Mouse (Mus musculus): ENCODE measurements around the gene Rbm47. TPM values are rescaled to one million over a fixed set of nuclear protein-coding genes. Genes with fewer than 3 reads are reported as not detected.
A peak's percentile ranks its signal among the peaks of the same experiment; 100 is the strongest.

Gene Rbm47
- polyA plus RNA-seq, 1 experiment from 2014 or later: 75.0 TPM

- WGBS: 79% methylated on average over 3 of the region's 3 CpGs
- H3K36me3 ChIP-seq (ENCODE audit: insufficient read depth, low read length): 0 out of 2 replicates have a peak, but pooled peaks cover 4% of the 10 kb centered on the region
- no peak for ATAC-seq (ENCODE audit: low FRiP score, low TSS enrichment)
- no peaks in the 10 kb centered on the region for H3K27me3 ChIP-seq (ENCODE audit: insufficient read depth, low read length)
- peak overlapping the region; percentile 77 for H3K27ac ChIP-seq (ENCODE audit: low read length)
- no peak overlapping the region for H3K4me2 ChIP-seq (replicated peaks; ENCODE audit: low read depth, low read length)
- no peaks in the 10 kb centered on the region for H3K9me3 ChIP-seq (ENCODE audit: low read length)
- peaks cover 30% of the 10 kb centered on the region for H3K4me1 ChIP-seq (ENCODE audit: insufficient read depth, low read length)
- no peak overlapping the region for H3K4me3 ChIP-seq (ENCODE audit: low read length)
- H3K9ac ChIP-seq (replicated peaks; ENCODE audit: low read length): no peak overlapping the region
Observed at GRCm38 (mm10) chr5:66043897-66044296, 129.0 kb downstream of the Rbm47 start.

GRCm38 (mm10) chr5:66042651-66043340 lies 130.1 kb downstream of the Rbm47 start:
- 49% methylated on average over 10 of the region's 10 CpGs for WGBS

GRCm38 (mm10) chr5:66040744-66041279 lies 132.1 kb downstream of the Rbm47 start:
- no peak overlapping the region for H3K4me2 ChIP-seq (replicated peaks; ENCODE audit: low read depth, low read length)
- WGBS: 59% methylated on average over 7 of the region's 7 CpGs
- H3K9ac ChIP-seq (replicated peaks; ENCODE audit: low read length): no peak overlapping the region
- peak; percentile 52; the same call in 1 of the 2 replicates for ATAC-seq (ENCODE audit: low FRiP score, low TSS enrichment)
- no peaks in the 10 kb centered on the region for H3K9me3 ChIP-seq (ENCODE audit: low read length)
- no peaks in the 10 kb centered on the region for H3K27me3 ChIP-seq (ENCODE audit: insufficient read depth, low read length)
- no peak overlapping the region for H3K4me3 ChIP-seq (ENCODE audit: low read length)
- peaks cover 26% of the 10 kb centered on the region for H3K4me1 ChIP-seq (ENCODE audit: insufficient read depth, low read length)
- H3K27ac ChIP-seq (ENCODE audit: low read length): peak overlapping the region; percentile 67
- H3K36me3 ChIP-seq (ENCODE audit: insufficient read depth, low read length): 0 out of 2 replicates have a peak, but pooled peaks cover 4% of the 10 kb centered on the region

More at GRCm38 (mm10) chr5:66042651-66043340, 130.1 kb downstream of the Rbm47 start:
- ATAC-seq (ENCODE audit: low FRiP score, low TSS enrichment): peak; percentile 72
- Histone ChIP-seq H3K27ac (ENCODE audit: low read length) (peak overlapping the region; percentile 89), H3K4me1 (ENCODE audit: insufficient read depth, low read length) (peaks cover 26% of the 10 kb centered on the region), H3K9ac (replicated peaks; ENCODE audit: low read length) (0 out of 2 replicates have a peak overlapping the region, but pooled peaks have one; percentile 32), H3K36me3 (ENCODE audit: insufficient read depth, low read length) (0 out of 2 replicates have a peak, but pooled peaks cover 4% of the 10 kb centered on the region), H3K4me3 (ENCODE audit: low read length) (no peak overlapping the region), H3K9me3 (ENCODE audit: low read length) (no peaks in the 10 kb centered on the region), H3K27me3 (ENCODE audit: insufficient read depth, low read length) (no peaks in the 10 kb centered on the region), H3K4me2 (replicated peaks; ENCODE audit: low read depth, low read length) (peak overlapping the region; percentile 19)

GRCm38 (mm10) chr5:66039813-66040212 lies 133.1 kb downstream of the Rbm47 start:
- H3K4me2 ChIP-seq (replicated peaks; ENCODE audit: low read depth, low read length): no peak overlapping the region
- no peaks in the 10 kb centered on the region for H3K9me3 ChIP-seq (ENCODE audit: low read length)
- no peak overlapping the region for H3K4me3 ChIP-seq (ENCODE audit: low read length)
- H3K9ac ChIP-seq (replicated peaks; ENCODE audit: low read length): no peak overlapping the region
- H3K36me3 ChIP-seq (ENCODE audit: insufficient read depth, low read length): no peaks in the 10 kb centered on the region
- no peak for ATAC-seq (ENCODE audit: low FRiP score, low TSS enrichment)
- WGBS: 87% methylated on average over 2 of the region's 2 CpGs
- no peak overlapping the region for H3K27ac ChIP-seq (ENCODE audit: low read length)
- no peaks in the 10 kb centered on the region for H3K27me3 ChIP-seq (ENCODE audit: insufficient read depth, low read length)
- peaks cover 29% of the 10 kb centered on the region for H3K4me1 ChIP-seq (ENCODE audit: insufficient read depth, low read length)

- Histone ChIP-seq H3K36me3 (ENCODE audit: insufficient read depth, low read length) (no peaks in the 10 kb centered on the region), H3K4me3 (ENCODE audit: low read length) (no peak overlapping the region), H3K9me3 (ENCODE audit: low read length) (no peaks in the 10 kb centered on the region), H3K4me2 (replicated peaks; ENCODE audit: low read depth, low read length) (no peak overlapping the region), H3K27ac (ENCODE audit: low read length) (no peak overlapping the region), H3K27me3 (ENCODE audit: insufficient read depth, low read length) (no peaks in the 10 kb centered on the region), H3K4me1 (ENCODE audit: insufficient read depth, low read length) (peaks cover 32% of the 10 kb centered on the region), H3K9ac (replicated peaks; ENCODE audit: low read length) (no peak overlapping the region)
- ATAC-seq (ENCODE audit: low FRiP score, low TSS enrichment): no peak
- WGBS: 76% methylated on average over 6 of the region's 6 CpGs
Observed at GRCm38 (mm10) chr5:66037066-66037465, 135.9 kb downstream of the Rbm47 start.

- no peak overlapping the region for H3K4me3 ChIP-seq (ENCODE audit: low read length)
- no peaks in the 10 kb centered on the region for H3K9me3 ChIP-seq (ENCODE audit: low read length)
- peaks cover 32% of the 10 kb centered on the region for H3K4me1 ChIP-seq (ENCODE audit: insufficient read depth, low read length)
- no peaks in the 10 kb centered on the region; the same call in 1 of the 2 replicates for H3K36me3 ChIP-seq (ENCODE audit: insufficient read depth, low read length)
- no peak overlapping the region for H3K4me2 ChIP-seq (replicated peaks; ENCODE audit: low read depth, low read length)
- no peak overlapping the region; the same call in 1 of the 2 replicates for H3K27ac ChIP-seq (ENCODE audit: low read length)
- no peak for ATAC-seq (ENCODE audit: low FRiP score, low TSS enrichment)
- H3K27me3 ChIP-seq (ENCODE audit: insufficient read depth, low read length): no peaks in the 10 kb centered on the region
- peak overlapping the region; percentile 12; the same call in 1 of the 2 replicates for H3K9ac ChIP-seq (replicated peaks; ENCODE audit: low read length)
- WGBS: 59% methylated on average over 7 of the region's 7 CpGs
Observed at GRCm38 (mm10) chr5:66036440-66037054, 136.4 kb downstream of the Rbm47 start.

GRCm38 (mm10) chr5:66034375-66035195 lies 138.3 kb downstream of the Rbm47 start:
- no peak overlapping the region for H3K4me3 ChIP-seq (ENCODE audit: low read length)
- peak; percentile 68; the same call in 1 of the 2 replicates for ATAC-seq (ENCODE audit: low FRiP score, low TSS enrichment)
- 47% methylated on average over 14 of the region's 14 CpGs for WGBS
- H3K27me3 ChIP-seq (ENCODE audit: insufficient read depth, low read length): no peaks in the 10 kb centered on the region
- H3K36me3 ChIP-seq (ENCODE audit: insufficient read depth, low read length): no peaks in the 10 kb centered on the region; the same call in 1 of the 2 replicates
- no peaks in the 10 kb centered on the region for H3K9me3 ChIP-seq (ENCODE audit: low read length)
- H3K4me1 ChIP-seq (ENCODE audit: insufficient read depth, low read length): peaks cover 24% of the 10 kb centered on the region
- no peak overlapping the region for H3K4me2 ChIP-seq (replicated peaks; ENCODE audit: low read depth, low read length)
- H3K27ac ChIP-seq (ENCODE audit: low read length): peak overlapping the region; percentile 43
- H3K9ac ChIP-seq (replicated peaks; ENCODE audit: low read length): no peak overlapping the region

GRCm38 (mm10) chr5:66032826-66033225 lies 140.1 kb downstream of the Rbm47 start:
- Histone ChIP-seq H3K9ac (replicated peaks; ENCODE audit: low read length) (no peak overlapping the region), H3K4me2 (replicated peaks; ENCODE audit: low read depth, low read length) (no peak overlapping the region), H3K4me3 (ENCODE audit: low read length) (no peak overlapping the region), H3K9me3 (ENCODE audit: low read length) (no peaks in the 10 kb centered on the region), H3K4me1 (ENCODE audit: insufficient read depth, low read length) (peaks cover 24% of the 10 kb centered on the region), H3K27me3 (ENCODE audit: insufficient read depth, low read length) (no peaks in the 10 kb centered on the region), H3K27ac (ENCODE audit: low read length) (0 out of 2 replicates have a peak overlapping the region, but pooled peaks have one; percentile 5), H3K36me3 (ENCODE audit: insufficient read depth, low read length) (peaks cover under 1% of the 10 kb centered on the region; the same call in 1 of the 2 replicates)
- ATAC-seq (ENCODE audit: low FRiP score, low TSS enrichment): no peak
- 85% methylated on average over 1 of the region's 1 CpGs for WGBS

GRCm38 (mm10) chr5:66031699-66032098 lies 141.2 kb downstream of the Rbm47 start:
- H3K9ac ChIP-seq (replicated peaks; ENCODE audit: low read length): no peak overlapping the region
- H3K4me1 ChIP-seq (ENCODE audit: insufficient read depth, low read length): peaks cover 24% of the 10 kb centered on the region
- H3K4me3 ChIP-seq (ENCODE audit: low read length): no peak overlapping the region
- H3K4me2 ChIP-seq (replicated peaks; ENCODE audit: low read depth, low read length): no peak overlapping the region
- no peak overlapping the region for H3K27ac ChIP-seq (ENCODE audit: low read length)
- WGBS: 78% methylated on average over 5 of the region's 5 CpGs
- no peaks in the 10 kb centered on the region for H3K27me3 ChIP-seq (ENCODE audit: insufficient read depth, low read length)
- peaks cover 12% of the 10 kb centered on the region for H3K36me3 ChIP-seq (ENCODE audit: insufficient read depth, low read length)
- no peak for ATAC-seq (ENCODE audit: low FRiP score, low TSS enrichment)
- H3K9me3 ChIP-seq (ENCODE audit: low read length): peaks cover 4% of the 10 kb centered on the region
